Mouse (Mus musculus): ENCODE results near the gene Ptgir.

DNA sequence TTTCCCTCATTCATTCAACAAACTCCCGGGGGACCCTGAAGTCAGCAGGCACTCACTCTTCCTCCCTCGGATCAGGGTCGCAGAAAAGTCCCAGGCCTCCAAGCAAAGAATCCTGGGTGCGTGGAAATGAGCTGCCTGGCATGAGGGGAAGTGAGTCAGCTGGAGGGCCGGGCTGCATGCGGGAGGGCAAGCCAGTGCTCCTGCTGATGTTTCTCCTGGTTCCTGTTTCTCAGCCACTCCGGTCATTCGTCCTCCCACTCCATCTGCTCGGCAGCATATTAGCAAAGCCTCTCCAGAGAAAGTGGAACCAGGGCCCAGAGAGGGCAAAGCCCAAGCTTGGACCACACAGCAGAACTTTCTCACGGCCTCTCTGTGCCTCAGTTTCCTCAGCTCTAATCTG lies 3.6 kb downstream of the Ptgir start:
- TF ChIP-seq POLR2A (IDR thresholded peaks at IDR 0.05; ENCODE audit: insufficient read depth, low read depth, low read length), result no peak
- TF ChIP-seq CTCF (IDR thresholded peaks at IDR 0.05), result no peak
- no peak for TF ChIP-seq EP300 (IDR thresholded peaks at IDR 0.05; ENCODE audit: insufficient read depth, low read depth, low read length)

All from heart, adult 2 months (tissue).